Mouse (Mus musculus) liver, postnatal 0 days (tissue): Measurements from ENCODE around the gene Ankrd34c. TPM values are rescaled to one million over a fixed set of nuclear protein-coding genes. Genes with fewer than 3 reads are reported as not detected.

Experiments used
- ATAC-seq: fragments of 200-750 bp; cut with Nextera tagmentation; 2 replicates; pipeline ENCODE4 v1.8.0; 2017; ENCODE audit warnings: mild to moderate bottlenecking, moderate library complexity
- DNase-seq: peaks from one replicate; pipeline ENCODE4 v3.0.0-alpha.2; 2016
- H3K27ac ChIP-seq: fragments of 300-500 bp; sonication (generic); 2 replicates; pipeline ENCODE4 v1.5.1; 2014; ENCODE audit warnings: antibody characterized with exemption, moderate library complexity, mild to moderate bottlenecking, low read depth
- H3K27me3 ChIP-seq: fragments of 300-500 bp; sonication (generic); 2 replicates; pipeline ENCODE4 v1.6.1; 2014; ENCODE audit warnings: low read length, control low read depth, mixed read lengths; ENCODE audit not compliant: insufficient read depth
- H3K36me3 ChIP-seq: fragments of 300-500 bp; sonication (generic); replicated peaks from 2 replicates; pipeline ENCODE4 v1.6.1; 2014; ENCODE audit warnings: mild to moderate bottlenecking, control low read depth, low read length, moderate library complexity, mixed read lengths; ENCODE audit not compliant: insufficient read depth
- H3K4me1 ChIP-seq: fragments of 300-500 bp; sonication (generic); 2 replicates; pipeline ENCODE4 v1.6.1; 2014; ENCODE audit warnings: antibody characterized with exemption, mild to moderate bottlenecking, control low read depth; ENCODE audit not compliant: insufficient read depth
- H3K4me2 ChIP-seq: fragments of 300-500 bp; sonication (generic); 2 replicates; pipeline ENCODE4 v1.6.1; 2014; ENCODE audit warnings: low read depth, mild to moderate bottlenecking, low read length, moderate library complexity, mixed read lengths
- H3K4me3 ChIP-seq: fragments of 300-500 bp; sonication (generic); 2 replicates; pipeline ENCODE4 v1.5.1; 2014; ENCODE audit warnings: low read depth, low read length
- H3K9ac ChIP-seq: fragments of 300-500 bp; sonication (generic); replicated peaks from 2 replicates; pipeline ENCODE4 v1.6.1; 2014; ENCODE audit warnings: mild to moderate bottlenecking, moderate library complexity
- H3K9me3 ChIP-seq: fragments of 300-500 bp; sonication (generic); 2 replicates; pipeline ENCODE4 v1.6.1; 2016; ENCODE audit warnings: mild to moderate bottlenecking, control low read depth, low read length, mixed read lengths
- CTCF ChIP-seq: sonication (generic); IDR thresholded peaks from 2 replicates; pipeline ENCODE4 v1.5.1; 2016; ENCODE audit warnings: antibody characterized with exemption, low read depth
- EP300 ChIP-seq: IDR thresholded peaks from 2 replicates; pipeline ENCODE4 v1.6.1; 2016; ENCODE audit warnings: antibody characterized with exemption, low read depth, mild to moderate bottlenecking
- WGBS: fragments of 180-500 bp; shearing (Covaris S2); extraction: QIAGEN DNeasy Blood & Tissue Kit; methylation state at CpG from one replicate; pipeline ENCODE4 v1.1.7; 2014; ENCODE audit not compliant: insufficient replicate concordance; 5-methylcytosine and 5-hydroxymethylcytosine counted together
- polyA plus RNA-seq: library from polyadenylated mRNA; unstranded; fragments of >200 nt; fragmentation: Nextera tagmentation; extraction: Ambion mirVana; gene quantifications from 2 replicates; pipeline ENCODE4 v1.2.1, GENCODE M21; 2015

The Ankrd34c gene
- polyA plus RNA-seq, result not detected in 2 replicates

- no peak for TF ChIP-seq EP300
- ATAC-seq, result no peak
- Histone ChIP-seq H3K9me3 (0 out of 2 replicates have a peak, but pooled peaks cover 2% of the 10 kb centered on the region), H3K27me3 (0 out of 2 replicates have a peak, but pooled peaks cover 6% of the 10 kb centered on the region), H3K4me1 (no peaks in the 10 kb centered on the region), H3K4me3 (no peak within 1 kb of the TSS), H3K9ac (no peak within 1 kb of the TSS), H3K36me3 (no peaks in the 10 kb centered on the region), H3K27ac (no peak within 1 kb of the TSS), H3K4me2 (no peak within 1 kb of the TSS)
- 4% methylated on average over 8 of the region's 8 CpGs for WGBS
- no peak for DNase-seq
Measured at GRCm38 (mm10) chr9:89738295-89738694, at the start of gene Ankrd34c. TSS of gene Ankrd34c (minus strand) at chr9:89738475.

- H3K4me2 ChIP-seq, result no peak overlapping the region
- 56% methylated on average over 4 of the region's 4 CpGs for WGBS
- no peaks in the 10 kb centered on the region for H3K4me1 ChIP-seq
- no peaks in the 10 kb centered on the region for H3K27me3 ChIP-seq
- H3K4me3 ChIP-seq, result no peak overlapping the region
- no peak for DNase-seq
- H3K27ac ChIP-seq, result no peak overlapping the region
- no peak overlapping the region for H3K9ac ChIP-seq
- no peaks in the 10 kb centered on the region for H3K36me3 ChIP-seq
- TF ChIP-seq CTCF (no peak), EP300 (no peak)
- no peak for ATAC-seq
- no peaks in the 10 kb centered on the region for H3K9me3 ChIP-seq
Measured at GRCm38 (mm10) chr9:89787532-89787931, 49.3 kb upstream of the Ankrd34c start.

- TF ChIP-seq CTCF, result no peak
- TF ChIP-seq EP300, result no peak
- H3K27me3 ChIP-seq, result no peaks in the 10 kb centered on the region
- no peak for DNase-seq
Measured at GRCm38 (mm10) chr9:89781395-89781927, 43.2 kb upstream of the Ankrd34c start.

GRCm38 (mm10) chr9:89779237-89779636 is 41.0 kb upstream of the Ankrd34c start:
- Histone ChIP-seq H3K9me3 (no peaks in the 10 kb centered on the region), H3K36me3 (no peaks in the 10 kb centered on the region), H3K4me3 (no peak overlapping the region), H3K4me2 (no peak overlapping the region), H3K9ac (no peak overlapping the region), H3K27ac (no peak overlapping the region), H3K27me3 (no peaks in the 10 kb centered on the region), H3K4me1 (no peaks in the 10 kb centered on the region)
- ATAC-seq (no peak), DNase-seq (no peak)
- 88% methylated on average over 1 of the region's 1 CpGs for WGBS
- no peak for TF ChIP-seq EP300
- TF ChIP-seq CTCF, result no peak

More at GRCm38 (mm10) chr9:89781395-89781927, 43.2 kb upstream of the Ankrd34c start:
- no peak overlapping the region for H3K4me3 ChIP-seq
- H3K4me2 ChIP-seq, result no peak overlapping the region
- no peak overlapping the region for H3K9ac ChIP-seq
- H3K36me3 ChIP-seq, result no peaks in the 10 kb centered on the region
- ATAC-seq, result no peak
- no peaks in the 10 kb centered on the region for H3K4me1 ChIP-seq
- no peaks in the 10 kb centered on the region for H3K9me3 ChIP-seq
- no peak overlapping the region for H3K27ac ChIP-seq

GRCm38 (mm10) chr9:89771153-89771552 is 32.9 kb upstream of the Ankrd34c start:
- no peaks in the 10 kb centered on the region for H3K9me3 ChIP-seq
- ATAC-seq (no peak), DNase-seq (no peak)
- H3K27me3 ChIP-seq, result no peaks in the 10 kb centered on the region
- H3K9ac ChIP-seq, result no peak overlapping the region
- H3K4me1 ChIP-seq, result no peaks in the 10 kb centered on the region
- H3K27ac ChIP-seq, result no peak overlapping the region
- H3K4me3 ChIP-seq, result no peak overlapping the region
- TF ChIP-seq CTCF, result no peak
- WGBS, result 42% methylated on average over 1 of the region's 1 CpGs
- H3K36me3 ChIP-seq, result no peaks in the 10 kb centered on the region
- H3K4me2 ChIP-seq, result no peak overlapping the region

- no peak overlapping the region for H3K4me3 ChIP-seq
- 66% methylated on average over 1 of the region's 1 CpGs for WGBS
- ATAC-seq (no peak), DNase-seq (no peak)
- H3K27me3 ChIP-seq, result no peaks in the 10 kb centered on the region
- no peak overlapping the region for H3K9ac ChIP-seq
- no peak overlapping the region for H3K27ac ChIP-seq
- no peaks in the 10 kb centered on the region for H3K36me3 ChIP-seq
- no peak for TF ChIP-seq CTCF
- TF ChIP-seq EP300, result no peak
- H3K9me3 ChIP-seq, result no peaks in the 10 kb centered on the region
- no peaks in the 10 kb centered on the region for H3K4me1 ChIP-seq
- no peak overlapping the region for H3K4me2 ChIP-seq
Measured at GRCm38 (mm10) chr9:89762017-89762416, 23.7 kb upstream of the Ankrd34c start.

GRCm38 (mm10) chr9:89758569-89758968 is 20.3 kb upstream of the Ankrd34c start:
- ATAC-seq (no peak), DNase-seq (no peak)
- H3K4me3 ChIP-seq, result no peak overlapping the region
- no peak overlapping the region for H3K27ac ChIP-seq
- H3K9me3 ChIP-seq, result no peaks in the 10 kb centered on the region
- TF ChIP-seq EP300 (no peak), CTCF (no peak)
- no peaks in the 10 kb centered on the region for H3K27me3 ChIP-seq
- 56% methylated on average over 1 of the region's 1 CpGs for WGBS
- H3K4me1 ChIP-seq, result no peaks in the 10 kb centered on the region
- H3K4me2 ChIP-seq, result no peak overlapping the region
- no peaks in the 10 kb centered on the region for H3K36me3 ChIP-seq
- H3K9ac ChIP-seq, result no peak overlapping the region
